Mouse (Mus musculus): ENCODE measurements around the gene Dffb. TPM values are rescaled to one million over a fixed set of nuclear protein-coding genes. Genes with fewer than 3 reads are reported as not detected.
A peak's percentile ranks its signal among the peaks of the same experiment; 100 is the strongest.

The Dffb gene
- total and polyA plus RNA-seq, 2 experiments from 2014 or later: 9.7 to 20.8 TPM

DNA sequence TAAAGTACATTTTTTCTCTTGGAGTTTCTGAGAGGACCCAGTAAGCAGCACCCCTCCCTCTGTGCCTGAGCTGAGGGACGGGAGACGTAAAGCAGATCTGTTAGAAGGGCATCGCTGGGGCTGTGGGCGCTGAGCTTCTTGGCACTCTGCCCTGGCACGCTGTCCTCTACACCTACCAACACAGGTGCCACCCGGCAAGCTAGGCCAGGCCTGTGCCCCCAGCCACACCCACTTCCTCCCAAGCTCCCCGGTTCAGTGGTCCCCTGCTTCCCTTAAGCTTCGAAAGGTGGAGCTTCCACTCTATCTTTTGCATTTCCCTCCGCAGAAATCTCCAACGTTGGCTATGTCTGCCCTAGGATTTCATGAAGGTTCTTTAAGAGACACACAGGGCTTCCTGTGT, 4.3 kb upstream of the Dffb start:
- DNase-seq (ENCODE audit: low spot score): no peak
- Histone ChIP-seq H3K27ac (ENCODE audit: low read depth, low read length) (no peak overlapping the region), H3K4me2 (ENCODE audit: low read depth, low read length, poor library complexity, severe bottlenecking) (no peak overlapping the region), H3K9me3 (ENCODE audit: low read length) (no peaks in the 10 kb centered on the region), H3K4me3 (ENCODE audit: low read depth, low read length) (no peak overlapping the region), H3K9ac (replicated peaks; ENCODE audit: low read length, poor library complexity, severe bottlenecking) (no peak overlapping the region), H3K36me3 (ENCODE audit: insufficient read depth, low read length) (peaks cover 49% of the 10 kb centered on the region), H3K4me1 (ENCODE audit: insufficient read depth, low read length) (peaks cover 9% of the 10 kb centered on the region; the same call in 1 of the 2 replicates), H3K27me3 (ENCODE audit: insufficient read depth, low read length) (no peaks in the 10 kb centered on the region)
- ATAC-seq (ENCODE audit: low FRiP score): no peak
- TF ChIP-seq CTCF (IDR thresholded peaks at IDR 0.05): no peak
- 95% methylated on average over 10 of the region's 10 CpGs for WGBS

GRCm38 (mm10) chr4:153975768-153976167, 842 bp upstream of the Dffb start:
- H3K4me2 ChIP-seq (ENCODE audit: low read depth, low read length, poor library complexity, severe bottlenecking): peak overlapping the region; percentile 88
- H3K27ac ChIP-seq (ENCODE audit: low read depth, low read length): no peak overlapping the region
- DNase-seq (ENCODE audit: low spot score) (no peak), ATAC-seq (ENCODE audit: low FRiP score) (no peak)
- H3K27me3 ChIP-seq (ENCODE audit: insufficient read depth, low read length): no peaks in the 10 kb centered on the region
- TF ChIP-seq CTCF (IDR thresholded peaks at IDR 0.05): peak; percentile 24; the same call in 1 of the 2 replicates
- no peaks in the 10 kb centered on the region for H3K9me3 ChIP-seq (ENCODE audit: low read length)
- 29% methylated on average over 6 of the region's 6 CpGs for WGBS
- peaks cover 28% of the 10 kb centered on the region for H3K36me3 ChIP-seq (ENCODE audit: insufficient read depth, low read length)
- H3K9ac ChIP-seq (replicated peaks; ENCODE audit: low read length, poor library complexity, severe bottlenecking): peak overlapping the region; percentile 79
- peak overlapping the region; percentile 96 for H3K4me3 ChIP-seq (ENCODE audit: low read depth, low read length)
- peaks cover 9% of the 10 kb centered on the region; the same call in 1 of the 2 replicates for H3K4me1 ChIP-seq (ENCODE audit: insufficient read depth, low read length)

DNA sequence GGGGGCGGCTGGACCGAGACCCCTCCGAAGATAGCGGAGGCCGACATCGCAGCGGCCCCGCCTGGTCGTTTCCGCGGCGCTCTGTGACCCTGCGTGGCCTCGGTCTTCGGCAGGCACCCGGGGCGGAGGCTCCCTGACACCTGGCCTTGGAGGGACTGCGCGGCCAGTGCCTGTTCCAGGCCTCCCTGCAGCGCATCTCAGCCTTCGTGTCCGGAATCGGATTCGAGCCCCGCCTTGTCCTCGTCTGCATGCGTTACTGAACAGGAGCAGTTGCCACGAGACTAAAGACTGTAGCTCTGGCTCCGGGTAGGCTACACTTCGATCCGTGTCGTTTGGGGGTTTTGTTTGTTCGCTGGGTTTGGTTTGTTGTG, 351 bp upstream of the Dffb start:
- peak overlapping the region; percentile 96 for H3K4me3 ChIP-seq (ENCODE audit: low read depth, low read length)
- peak overlapping the region; percentile 79 for H3K9ac ChIP-seq (replicated peaks; ENCODE audit: low read length, poor library complexity, severe bottlenecking)
- H3K4me2 ChIP-seq (ENCODE audit: low read depth, low read length, poor library complexity, severe bottlenecking): peak overlapping the region; percentile 88
- H3K9me3 ChIP-seq (ENCODE audit: low read length): no peaks in the 10 kb centered on the region
- no peak for TF ChIP-seq CTCF (IDR thresholded peaks at IDR 0.05)
- DNase-seq (ENCODE audit: low spot score) (peak; percentile 30), ATAC-seq (ENCODE audit: low FRiP score) (peak; percentile 64; the same call in 1 of the 2 replicates)
- peak overlapping the region; percentile 70 for H3K27ac ChIP-seq (ENCODE audit: low read depth, low read length)
- peaks cover 9% of the 10 kb centered on the region; the same call in 1 of the 2 replicates for H3K4me1 ChIP-seq (ENCODE audit: insufficient read depth, low read length)
- H3K27me3 ChIP-seq (ENCODE audit: insufficient read depth, low read length): no peaks in the 10 kb centered on the region
- 1% methylated on average over 33 of the region's 33 CpGs for WGBS
- H3K36me3 ChIP-seq (ENCODE audit: insufficient read depth, low read length): peaks cover 27% of the 10 kb centered on the region

- Histone ChIP-seq H3K27me3 (ENCODE audit: insufficient read depth, low read length) (no peaks in the 10 kb centered on the region), H3K4me1 (ENCODE audit: insufficient read depth, low read length) (no peaks in the 10 kb centered on the region), H3K9ac (replicated peaks; ENCODE audit: low read length, poor library complexity, severe bottlenecking) (no peak overlapping the region), H3K4me3 (ENCODE audit: low read depth, low read length) (no peak overlapping the region), H3K4me2 (ENCODE audit: low read depth, low read length, poor library complexity, severe bottlenecking) (no peak overlapping the region), H3K27ac (ENCODE audit: low read depth, low read length) (no peak overlapping the region), H3K36me3 (ENCODE audit: insufficient read depth, low read length) (peaks cover 58% of the 10 kb centered on the region), H3K9me3 (ENCODE audit: low read length) (no peaks in the 10 kb centered on the region)
- ATAC-seq (ENCODE audit: low FRiP score) (no peak), DNase-seq (ENCODE audit: low spot score) (no peak)
- TF ChIP-seq CTCF (IDR thresholded peaks at IDR 0.05): peak; percentile 49
- WGBS: 91% methylated on average over 2 of the region's 2 CpGs
Observed at GRCm38 (mm10) chr4:153968063-153968462, 6.9 kb downstream of the Dffb start.

DNA sequence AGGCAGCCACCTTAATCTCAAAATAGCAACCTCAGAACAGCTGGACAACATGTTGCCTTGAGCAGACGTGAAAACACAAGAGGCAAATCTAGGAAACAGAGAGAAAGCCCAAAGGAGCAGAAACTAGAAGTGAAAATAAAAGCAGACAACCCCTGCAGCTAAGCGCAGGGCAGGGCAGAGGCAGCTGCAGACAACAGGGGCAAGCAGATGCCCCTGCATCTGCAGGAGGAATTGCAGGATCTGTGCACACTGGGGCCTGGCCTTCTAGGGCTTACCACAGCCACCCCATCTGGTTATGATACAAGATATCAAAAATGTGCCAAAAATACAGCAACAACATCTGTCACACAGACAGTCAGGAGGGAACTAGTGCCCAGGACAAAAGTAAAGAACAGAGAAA, 7.4 kb downstream of the Dffb start:
- Histone ChIP-seq H3K4me1 (ENCODE audit: insufficient read depth, low read length) (no peaks in the 10 kb centered on the region), H3K27ac (ENCODE audit: low read depth, low read length) (no peak overlapping the region), H3K4me3 (ENCODE audit: low read depth, low read length) (no peak overlapping the region), H3K36me3 (ENCODE audit: insufficient read depth, low read length) (peaks cover 61% of the 10 kb centered on the region), H3K9me3 (ENCODE audit: low read length) (no peaks in the 10 kb centered on the region), H3K4me2 (ENCODE audit: low read depth, low read length, poor library complexity, severe bottlenecking) (no peak overlapping the region), H3K9ac (replicated peaks; ENCODE audit: low read length, poor library complexity, severe bottlenecking) (no peak overlapping the region), H3K27me3 (ENCODE audit: insufficient read depth, low read length) (no peaks in the 10 kb centered on the region)
- TF ChIP-seq CTCF (IDR thresholded peaks at IDR 0.05): no peak
- ATAC-seq (ENCODE audit: low FRiP score) (no peak), DNase-seq (ENCODE audit: low spot score) (no peak)
- 82% methylated on average over 2 of the region's 2 CpGs for WGBS

DNA sequence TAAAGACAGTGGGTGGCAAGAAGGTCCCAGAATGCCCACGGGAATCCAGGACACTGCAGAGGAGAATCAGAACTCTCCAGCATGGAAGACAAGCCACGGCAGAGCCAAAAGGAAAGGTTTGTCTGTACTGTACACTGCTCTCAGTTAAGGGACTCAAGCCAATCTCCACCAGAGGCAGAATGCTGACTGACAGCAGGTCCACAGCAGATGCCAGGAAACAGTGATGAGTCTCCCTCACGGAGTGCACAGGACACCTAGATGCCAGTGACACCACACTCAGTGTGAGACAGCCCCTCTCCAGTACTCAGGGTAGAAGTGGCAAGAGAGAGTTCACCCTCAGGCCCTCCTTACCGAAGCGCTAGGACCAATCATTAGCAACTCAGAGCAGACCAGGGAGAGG, 8.3 kb downstream of the Dffb start:
- Histone ChIP-seq H3K4me3 (ENCODE audit: low read depth, low read length) (no peak overlapping the region), H3K4me1 (ENCODE audit: insufficient read depth, low read length) (no peaks in the 10 kb centered on the region), H3K4me2 (ENCODE audit: low read depth, low read length, poor library complexity, severe bottlenecking) (no peak overlapping the region), H3K9me3 (ENCODE audit: low read length) (no peaks in the 10 kb centered on the region), H3K9ac (replicated peaks; ENCODE audit: low read length, poor library complexity, severe bottlenecking) (no peak overlapping the region), H3K27ac (ENCODE audit: low read depth, low read length) (no peak overlapping the region), H3K36me3 (ENCODE audit: insufficient read depth, low read length) (peaks cover 69% of the 10 kb centered on the region), H3K27me3 (ENCODE audit: insufficient read depth, low read length) (no peaks in the 10 kb centered on the region)
- no peak for DNase-seq (ENCODE audit: low spot score)
- 91% methylated on average over 5 of the region's 5 CpGs for WGBS
- TF ChIP-seq CTCF (IDR thresholded peaks at IDR 0.05): no peak
- ATAC-seq (ENCODE audit: low FRiP score): no peak

Measured in midbrain, postnatal 0 days (tissue).